Mouse (Mus musculus): ENCODE measurements around the gene 2010300C02Rik. TPM values are rescaled to one million over a fixed set of nuclear protein-coding genes. Genes with fewer than 3 reads are reported as not detected.
A peak's percentile ranks its signal among the peaks of the same experiment; 100 is the strongest.

Gene 2010300C02Rik
- polyA plus RNA-seq, 1 experiment from 2014 or later = 0.81 TPM

DNA sequence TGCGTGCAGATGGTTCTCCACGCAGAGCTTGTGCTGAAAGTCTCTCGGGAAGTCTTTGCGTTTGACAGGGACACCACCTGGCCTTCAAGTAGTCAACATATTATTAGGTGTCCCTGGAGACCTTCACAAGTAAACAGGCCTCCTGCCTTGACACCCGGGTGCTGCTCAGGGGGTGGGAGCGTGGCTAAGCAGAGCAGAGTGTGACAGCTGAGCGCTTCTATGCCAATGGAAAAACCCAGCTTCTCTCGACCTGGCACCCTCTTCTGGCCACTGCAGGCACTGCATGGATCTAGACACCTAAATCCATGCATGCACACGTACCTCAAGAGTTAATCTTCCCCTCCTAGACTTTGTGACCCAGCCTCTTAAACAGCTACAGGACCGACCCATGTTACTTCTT lies 80.8 kb downstream of the 2010300C02Rik start:
- ATAC-seq (ENCODE audit: insufficient read depth, low FRiP score, low TSS enrichment) (no peak), DNase-seq (ENCODE audit: low spot score) (peak; percentile 79)
- whole genome bisulfite sequencing = 17% methylated on average over 10 of the region's 10 CpGs
- Histone ChIP-seq H3K9ac (ENCODE audit: low read length) (no peak overlapping the region), H3K27ac (ENCODE audit: low read depth, low read length) (no peak overlapping the region), H3K4me1 (ENCODE audit: control insufficient read depth, insufficient read depth, low read length) (no peaks in the 10 kb centered on the region), H3K4me2 (ENCODE audit: low read depth) (no peak overlapping the region), H3K4me3 (ENCODE audit: low read depth, low read length) (no peak overlapping the region), H3K9me3 (ENCODE audit: control insufficient read depth, low read length) (no peaks in the 10 kb centered on the region), H3K36me3 (ENCODE audit: control insufficient read depth, insufficient read depth, low read length) (no peaks in the 10 kb centered on the region), H3K27me3 (ENCODE audit: control insufficient read depth, insufficient read depth, low read length) (no peaks in the 10 kb centered on the region)

DNA sequence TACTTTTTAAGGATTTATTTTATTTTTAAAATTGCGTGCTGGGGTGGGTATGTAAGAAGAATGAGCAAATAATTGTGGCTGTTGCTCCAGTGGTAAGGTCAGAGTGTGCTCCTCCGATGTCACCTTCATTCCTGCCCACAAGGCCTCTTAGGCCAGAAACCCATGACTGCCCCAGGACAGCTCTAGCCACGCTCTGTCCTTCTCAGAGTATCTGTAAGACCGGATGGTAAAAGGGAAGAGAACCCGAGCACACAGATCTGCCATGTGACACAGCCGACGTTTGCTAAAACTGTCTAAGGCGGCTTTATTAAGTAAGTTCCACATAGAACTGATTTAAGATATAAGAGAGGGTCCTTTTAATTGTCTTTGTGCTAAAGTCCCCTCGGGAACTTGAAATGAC lies 81.3 kb downstream of the 2010300C02Rik start:
- no peak overlapping the region for H3K4me3 ChIP-seq (ENCODE audit: low read depth, low read length)
- 82% methylated on average over 9 of the region's 9 CpGs for WGBS
- ATAC-seq (ENCODE audit: insufficient read depth, low FRiP score, low TSS enrichment) (no peak), DNase-seq (ENCODE audit: low spot score) (no peak)
- H3K27ac ChIP-seq (ENCODE audit: low read depth, low read length) = no peak overlapping the region
- H3K9me3 ChIP-seq (ENCODE audit: control insufficient read depth, low read length) = no peaks in the 10 kb centered on the region
- H3K27me3 ChIP-seq (ENCODE audit: control insufficient read depth, insufficient read depth, low read length) = no peaks in the 10 kb centered on the region
- no peak overlapping the region for H3K4me2 ChIP-seq (ENCODE audit: low read depth)
- H3K9ac ChIP-seq (ENCODE audit: low read length) = no peak overlapping the region
- no peaks in the 10 kb centered on the region for H3K4me1 ChIP-seq (ENCODE audit: control insufficient read depth, insufficient read depth, low read length)
- H3K36me3 ChIP-seq (ENCODE audit: control insufficient read depth, insufficient read depth, low read length) = no peaks in the 10 kb centered on the region

DNA sequence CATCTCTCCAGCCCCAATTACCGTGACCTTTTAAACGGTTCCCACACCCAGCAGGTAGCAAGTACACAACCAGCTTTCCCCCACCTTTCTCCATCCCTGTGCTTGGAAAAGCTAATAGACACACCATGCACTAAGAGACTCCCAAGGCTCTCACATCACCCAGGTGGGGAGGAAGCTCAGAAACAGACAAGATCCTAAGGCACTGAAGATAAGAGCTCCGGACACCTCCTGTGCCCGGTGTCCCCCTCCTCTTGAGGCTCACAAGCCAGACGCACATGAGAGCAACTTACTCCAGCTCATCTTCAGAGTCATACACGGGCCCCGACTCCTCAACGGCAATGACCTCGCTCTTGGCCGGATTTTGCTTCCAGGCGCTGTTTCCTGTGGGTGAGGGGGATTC lies 82.3 kb downstream of the 2010300C02Rik start:
- Histone ChIP-seq H3K36me3 (ENCODE audit: control insufficient read depth, insufficient read depth, low read length) (no peaks in the 10 kb centered on the region), H3K4me2 (ENCODE audit: low read depth) (no peak overlapping the region), H3K9ac (ENCODE audit: low read length) (no peak overlapping the region), H3K27me3 (ENCODE audit: control insufficient read depth, insufficient read depth, low read length) (no peaks in the 10 kb centered on the region), H3K4me1 (ENCODE audit: control insufficient read depth, insufficient read depth, low read length) (no peaks in the 10 kb centered on the region), H3K4me3 (ENCODE audit: low read depth, low read length) (no peak overlapping the region), H3K27ac (ENCODE audit: low read depth, low read length) (no peak overlapping the region), H3K9me3 (ENCODE audit: control insufficient read depth, low read length) (no peaks in the 10 kb centered on the region)
- DNase-seq (ENCODE audit: low spot score) (no peak), ATAC-seq (ENCODE audit: insufficient read depth, low FRiP score, low TSS enrichment) (no peak)
- WGBS = 83% methylated on average over 11 of the region's 11 CpGs

DNA sequence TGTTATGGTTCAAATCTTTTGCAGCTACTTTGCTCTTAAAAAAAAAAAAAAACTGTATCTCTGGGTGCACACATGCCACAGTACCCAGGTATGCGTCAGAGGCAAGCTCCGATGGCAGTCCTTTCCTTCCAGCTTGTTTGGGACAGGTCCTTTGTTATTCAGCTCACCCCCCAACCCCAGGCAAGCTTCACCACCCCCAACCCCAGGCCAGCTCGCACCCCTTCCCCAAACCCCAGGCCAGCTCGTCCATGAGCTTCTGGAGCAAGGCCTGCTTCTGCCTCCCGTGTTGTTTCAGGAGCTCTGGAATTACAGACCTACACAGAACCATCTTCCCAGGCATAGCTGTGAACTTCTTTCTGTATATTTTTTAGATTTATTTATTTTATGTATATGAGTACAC lies 83.1 kb downstream of the 2010300C02Rik start:
- Histone ChIP-seq H3K27ac (ENCODE audit: low read depth, low read length) (no peak overlapping the region), H3K27me3 (ENCODE audit: control insufficient read depth, insufficient read depth, low read length) (no peaks in the 10 kb centered on the region), H3K9ac (ENCODE audit: low read length) (no peak overlapping the region), H3K4me3 (ENCODE audit: low read depth, low read length) (no peak overlapping the region), H3K36me3 (ENCODE audit: control insufficient read depth, insufficient read depth, low read length) (no peaks in the 10 kb centered on the region), H3K4me1 (ENCODE audit: control insufficient read depth, insufficient read depth, low read length) (no peaks in the 10 kb centered on the region), H3K9me3 (ENCODE audit: control insufficient read depth, low read length) (no peaks in the 10 kb centered on the region), H3K4me2 (ENCODE audit: low read depth) (no peak overlapping the region)
- no peak for ATAC-seq (ENCODE audit: insufficient read depth, low FRiP score, low TSS enrichment)
- WGBS = 89% methylated on average over 5 of the region's 5 CpGs
- DNase-seq (ENCODE audit: low spot score) = no peak

DNA sequence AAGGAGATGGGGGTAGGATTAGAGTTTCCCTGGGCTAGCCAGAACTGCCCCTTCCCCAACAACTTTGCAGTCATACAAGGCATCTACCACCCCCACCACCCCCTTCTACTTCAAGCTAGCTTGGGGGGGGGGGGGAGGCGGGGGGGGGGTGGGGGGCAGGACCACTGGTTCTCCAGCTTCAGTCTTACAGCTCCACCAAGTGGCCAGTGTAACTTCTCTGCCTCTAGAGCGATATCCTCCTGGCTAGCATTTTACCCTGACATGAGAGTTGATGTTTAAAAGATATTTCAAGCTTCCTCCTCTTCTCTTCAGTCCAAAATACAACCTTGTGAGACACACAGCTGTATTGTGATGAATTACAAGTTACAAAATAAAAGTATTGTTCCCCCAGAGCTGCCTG lies 83.7 kb downstream of the 2010300C02Rik start:
- Histone ChIP-seq H3K27me3 (ENCODE audit: control insufficient read depth, insufficient read depth, low read length) (no peaks in the 10 kb centered on the region), H3K4me2 (ENCODE audit: low read depth) (no peak overlapping the region), H3K9me3 (ENCODE audit: control insufficient read depth, low read length) (no peaks in the 10 kb centered on the region), H3K27ac (ENCODE audit: low read depth, low read length) (no peak overlapping the region), H3K36me3 (ENCODE audit: control insufficient read depth, insufficient read depth, low read length) (no peaks in the 10 kb centered on the region), H3K4me3 (ENCODE audit: low read depth, low read length) (no peak overlapping the region), H3K9ac (ENCODE audit: low read length) (no peak overlapping the region), H3K4me1 (ENCODE audit: control insufficient read depth, insufficient read depth, low read length) (no peaks in the 10 kb centered on the region)
- DNase-seq (ENCODE audit: low spot score) = no peak
- no peak for ATAC-seq (ENCODE audit: insufficient read depth, low FRiP score, low TSS enrichment)
- 88% methylated on average over 1 of the region's 2 CpGs for WGBS

DNA sequence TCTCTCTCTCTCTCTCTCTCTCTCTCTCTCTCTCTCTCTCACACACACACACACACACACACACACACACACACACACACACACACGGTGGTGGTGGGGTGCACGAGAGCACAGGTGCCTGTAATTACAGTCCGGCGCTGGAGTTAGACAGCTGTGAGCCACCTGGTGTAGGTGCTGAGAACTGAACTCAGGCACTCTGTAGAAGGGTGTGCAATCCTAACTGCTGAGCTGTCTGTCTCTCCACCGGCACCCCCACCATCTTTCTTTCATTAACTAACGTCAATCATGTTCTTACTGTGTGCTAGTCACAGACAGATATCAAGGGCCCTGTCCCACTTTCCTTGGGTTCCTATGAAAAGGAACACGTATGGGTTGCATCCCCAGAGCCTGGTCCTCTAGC lies 84.2 kb downstream of the 2010300C02Rik start:
- H3K4me3 ChIP-seq (ENCODE audit: low read depth, low read length) = no peak overlapping the region
- H3K9me3 ChIP-seq (ENCODE audit: control insufficient read depth, low read length) = no peaks in the 10 kb centered on the region
- no peaks in the 10 kb centered on the region for H3K4me1 ChIP-seq (ENCODE audit: control insufficient read depth, insufficient read depth, low read length)
- H3K9ac ChIP-seq (ENCODE audit: low read length) = no peak overlapping the region
- DNase-seq (ENCODE audit: low spot score) = no peak
- no peak overlapping the region for H3K4me2 ChIP-seq (ENCODE audit: low read depth)
- WGBS = 80% methylated on average over 7 of the region's 7 CpGs
- H3K27ac ChIP-seq (ENCODE audit: low read depth, low read length) = no peak overlapping the region
- ATAC-seq (ENCODE audit: insufficient read depth, low FRiP score, low TSS enrichment) = no peak
- H3K36me3 ChIP-seq (ENCODE audit: control insufficient read depth, insufficient read depth, low read length) = no peaks in the 10 kb centered on the region
- H3K27me3 ChIP-seq (ENCODE audit: control insufficient read depth, insufficient read depth, low read length) = no peaks in the 10 kb centered on the region

DNA sequence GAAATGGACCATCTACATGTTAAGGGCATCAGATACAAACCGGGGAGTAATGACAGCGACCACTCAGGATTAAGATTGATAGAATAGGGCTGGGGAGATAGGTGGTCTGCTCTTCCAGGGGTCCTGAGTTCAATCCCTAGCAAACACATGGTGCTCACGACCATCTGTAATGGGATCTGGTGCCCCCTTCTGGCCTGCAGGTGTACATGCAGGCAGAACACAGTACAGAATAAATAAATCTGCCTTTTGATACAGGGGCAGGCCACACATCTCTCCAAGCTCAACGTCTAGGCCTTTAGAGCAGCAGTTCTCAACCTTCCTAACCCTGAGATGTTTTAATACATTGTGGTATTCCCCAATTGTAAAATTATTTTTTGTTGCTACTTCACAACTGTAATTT lies 85.2 kb downstream of the 2010300C02Rik start:
- Histone ChIP-seq H3K9ac (ENCODE audit: low read length) (no peak overlapping the region), H3K4me3 (ENCODE audit: low read depth, low read length) (no peak overlapping the region), H3K36me3 (ENCODE audit: control insufficient read depth, insufficient read depth, low read length) (no peaks in the 10 kb centered on the region), H3K27me3 (ENCODE audit: control insufficient read depth, insufficient read depth, low read length) (no peaks in the 10 kb centered on the region), H3K4me2 (ENCODE audit: low read depth) (no peak overlapping the region), H3K27ac (ENCODE audit: low read depth, low read length) (no peak overlapping the region), H3K4me1 (ENCODE audit: control insufficient read depth, insufficient read depth, low read length) (no peaks in the 10 kb centered on the region), H3K9me3 (ENCODE audit: control insufficient read depth, low read length) (no peaks in the 10 kb centered on the region)
- ATAC-seq (ENCODE audit: insufficient read depth, low FRiP score, low TSS enrichment) (no peak; the same call in 1 of the 2 replicates), DNase-seq (ENCODE audit: low spot score) (peak; percentile 20)
- WGBS = 28% methylated on average over 4 of the region's 4 CpGs

DNA sequence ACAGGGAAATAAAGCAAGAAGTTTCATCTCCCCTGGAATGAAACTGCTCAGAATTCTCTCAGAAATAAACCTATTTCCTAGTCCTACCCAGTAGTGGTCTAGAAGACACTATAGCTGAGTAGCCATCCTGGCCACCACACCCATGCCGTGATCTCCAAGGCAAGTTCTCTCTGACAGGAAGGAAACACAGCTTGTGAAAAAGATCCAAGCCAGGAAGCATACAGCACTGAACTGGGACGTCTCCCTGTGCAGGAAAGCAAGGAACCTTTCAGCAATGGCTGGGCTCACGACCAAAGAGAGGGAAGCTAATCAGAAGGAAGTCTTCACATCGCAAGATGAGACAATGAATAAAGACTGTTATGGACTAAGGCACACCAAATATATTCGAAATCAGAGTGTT lies 86.4 kb downstream of the 2010300C02Rik start:
- H3K9ac ChIP-seq (ENCODE audit: low read length) = no peak overlapping the region
- H3K4me3 ChIP-seq (ENCODE audit: low read depth, low read length) = no peak overlapping the region
- no peaks in the 10 kb centered on the region for H3K27me3 ChIP-seq (ENCODE audit: control insufficient read depth, insufficient read depth, low read length)
- no peak overlapping the region for H3K27ac ChIP-seq (ENCODE audit: low read depth, low read length)
- H3K9me3 ChIP-seq (ENCODE audit: control insufficient read depth, low read length) = no peaks in the 10 kb centered on the region
- no peak overlapping the region for H3K4me2 ChIP-seq (ENCODE audit: low read depth)
- no peaks in the 10 kb centered on the region for H3K36me3 ChIP-seq (ENCODE audit: control insufficient read depth, insufficient read depth, low read length)
- 75% methylated on average over 5 of the region's 5 CpGs for WGBS
- no peak for DNase-seq (ENCODE audit: low spot score)
- no peak for ATAC-seq (ENCODE audit: insufficient read depth, low FRiP score, low TSS enrichment)
- H3K4me1 ChIP-seq (ENCODE audit: control insufficient read depth, insufficient read depth, low read length) = no peaks in the 10 kb centered on the region

DNA sequence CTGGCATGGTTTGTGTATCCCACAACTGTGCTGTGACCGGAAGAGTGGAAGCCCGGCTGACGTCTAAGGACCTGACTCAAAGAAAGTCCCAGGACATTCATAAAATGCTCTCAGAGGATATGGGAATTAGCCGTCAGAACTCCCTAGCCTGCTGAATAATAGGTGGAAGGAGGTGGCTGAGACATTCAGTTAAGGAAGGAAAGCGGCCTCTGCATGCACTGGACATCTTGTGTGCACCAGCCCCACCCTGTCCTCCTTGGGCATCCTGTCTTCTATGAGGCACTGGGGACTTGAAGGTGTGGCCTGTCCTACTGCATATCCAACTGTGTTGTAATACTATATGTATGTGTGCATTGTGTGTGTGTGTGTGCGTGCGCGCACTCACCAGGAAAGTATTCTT lies 87.5 kb downstream of the 2010300C02Rik start:
- Histone ChIP-seq H3K9ac (ENCODE audit: low read length) (no peak overlapping the region), H3K9me3 (ENCODE audit: control insufficient read depth, low read length) (no peaks in the 10 kb centered on the region), H3K4me1 (ENCODE audit: control insufficient read depth, insufficient read depth, low read length) (no peaks in the 10 kb centered on the region), H3K4me2 (ENCODE audit: low read depth) (no peak overlapping the region), H3K4me3 (ENCODE audit: low read depth, low read length) (no peak overlapping the region), H3K27ac (ENCODE audit: low read depth, low read length) (no peak overlapping the region), H3K27me3 (ENCODE audit: control insufficient read depth, insufficient read depth, low read length) (no peaks in the 10 kb centered on the region), H3K36me3 (ENCODE audit: control insufficient read depth, insufficient read depth, low read length) (no peaks in the 10 kb centered on the region)
- DNase-seq (ENCODE audit: low spot score) (no peak), ATAC-seq (ENCODE audit: insufficient read depth, low FRiP score, low TSS enrichment) (no peak)
- 88% methylated on average over 8 of the region's 8 CpGs for WGBS
